Mouse (Mus musculus): ENCODE results near the gene Mark4. TPM values are rescaled to one million over a fixed set of nuclear protein-coding genes. Genes with fewer than 3 reads are reported as not detected.

The Mark4 gene
- total RNA-seq, 1 experiment, result 9.9 TPM

DNA sequence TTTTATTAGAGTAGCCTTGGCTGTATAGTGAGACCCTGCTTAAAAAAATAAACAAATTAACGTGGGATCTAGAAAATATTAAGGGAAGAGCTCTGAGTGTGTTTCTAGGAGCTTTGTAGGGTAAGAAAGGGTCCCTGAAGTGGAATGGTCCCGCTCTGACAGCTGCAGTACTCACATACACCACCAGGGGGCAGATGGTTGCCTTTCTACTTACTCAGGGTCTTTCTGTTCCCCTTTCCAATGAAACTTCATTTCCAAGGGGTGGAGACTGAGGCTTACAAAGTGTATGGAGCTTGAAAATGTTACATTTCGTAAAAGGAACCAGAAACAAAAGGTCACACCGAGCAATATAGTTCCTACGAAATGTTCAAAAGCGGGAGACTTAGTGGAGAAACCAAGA lies 2.9 kb upstream of the Mark4 start:
- TF ChIP-seq ZC3H11A (IDR thresholded peaks at IDR 0.05; ENCODE audit: borderline replicate concordance, low read depth, low read length), result 0 out of 2 replicates have a peak, but pooled peaks have one; percentile 2
- no peak for TF ChIP-seq ZNF384 (IDR thresholded peaks at IDR 0.05; ENCODE audit: low read depth, low read length)
- no peaks in the 10 kb centered on the region for H3K36me3 ChIP-seq (ENCODE audit: control insufficient read depth, insufficient read depth, low read length, poor library complexity, severe bottlenecking)
- peak; percentile 82 for DNase-seq (ENCODE audit: low read depth, low spot score)
- H3K4me1 ChIP-seq (ENCODE audit: control insufficient read depth in 2 of 2, insufficient read depth in 2 of 2, low read length in 2 of 2, poor library complexity in 1 of 2), result peaks cover 2 to 30% of the 10 kb centered on the region in 2 experiments; a peak in 2 of 4 replicates
- in situ Hi-C loops (cut with MboI; ENCODE audit: low sequenced_read_pairs in 2 of 2, unreplicated experiment in 2 of 2), result no loop called here
- H3K4me3 ChIP-seq (ENCODE audit: insufficient read depth in 1 of 2, low read depth in 1 of 2, low read length in 2 of 2, poor library complexity in 1 of 2, severe bottlenecking in 1 of 2), result no peak overlapping the region
- H3K9ac ChIP-seq (ENCODE audit: insufficient read depth, low read depth, low read length, poor library complexity, severe bottlenecking), result no peak overlapping the region
- no peak overlapping the region; the same call in 1 of the 2 replicates for H3K27ac ChIP-seq (ENCODE audit: insufficient read depth, low read depth, low read length, poor library complexity, severe bottlenecking)
- H3K9me3 ChIP-seq (ENCODE audit: control insufficient read depth, insufficient read depth, low read depth, low read length), result no peaks in the 10 kb centered on the region

DNA sequence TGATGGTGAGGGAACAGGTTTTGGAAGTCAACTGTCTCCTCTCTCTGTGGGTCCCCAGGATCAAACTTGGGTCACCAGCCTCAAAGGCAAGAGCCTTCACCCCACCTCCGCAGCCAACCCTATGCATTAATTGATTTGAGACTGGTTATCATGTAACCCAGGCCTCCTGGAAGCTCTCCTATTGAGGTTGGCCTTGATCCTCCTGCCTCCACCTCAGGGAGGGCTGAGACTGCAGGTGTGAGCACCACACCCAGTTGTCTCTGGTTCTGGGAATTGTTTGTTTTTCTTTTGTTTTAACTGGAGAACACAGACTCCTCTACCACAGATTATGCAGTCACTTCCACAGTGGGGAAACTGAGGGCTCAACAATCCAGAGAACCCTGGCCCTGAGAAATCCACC lies 1.9 kb upstream of the Mark4 start:
- peaks cover 2 to 36% of the 10 kb centered on the region in 2 experiments; a peak in 2 of 4 replicates for H3K4me1 ChIP-seq (ENCODE audit: control insufficient read depth in 2 of 2, insufficient read depth in 2 of 2, low read length in 2 of 2, poor library complexity in 1 of 2)
- H3K9me3 ChIP-seq (ENCODE audit: control insufficient read depth, insufficient read depth, low read depth, low read length), result no peaks in the 10 kb centered on the region
- H3K9ac ChIP-seq (ENCODE audit: insufficient read depth, low read depth, low read length, poor library complexity, severe bottlenecking), result no peak overlapping the region
- in situ Hi-C loops (cut with MboI; ENCODE audit: low sequenced_read_pairs in 2 of 2, unreplicated experiment in 2 of 2), result no loop called here
- no peaks in the 10 kb centered on the region for H3K36me3 ChIP-seq (ENCODE audit: control insufficient read depth, insufficient read depth, low read length, poor library complexity, severe bottlenecking)
- no peak overlapping the region for H3K27ac ChIP-seq (ENCODE audit: insufficient read depth, low read depth, low read length, poor library complexity, severe bottlenecking)
- DNase-seq (ENCODE audit: low read depth, low spot score), result no peak
- TF ChIP-seq CHD2 (IDR thresholded peaks at IDR 0.05; ENCODE audit: low read depth, low read length), result no peak
- TF ChIP-seq MAFK (IDR thresholded peaks at IDR 0.05; ENCODE audit: insufficient read depth, low read depth, low read length), result no peak
- no peak for TF ChIP-seq ZNF384 (IDR thresholded peaks at IDR 0.05; ENCODE audit: low read depth, low read length)
- TF ChIP-seq ZC3H11A (IDR thresholded peaks at IDR 0.05; ENCODE audit: borderline replicate concordance, low read depth, low read length), result no peak
- no peak for TF ChIP-seq HCFC1 (IDR thresholded peaks at IDR 0.05; ENCODE audit: borderline replicate concordance, insufficient read depth, low read length)
- H3K4me3 ChIP-seq (ENCODE audit: insufficient read depth in 1 of 2, low read depth in 1 of 2, low read length in 2 of 2, poor library complexity in 1 of 2, severe bottlenecking in 1 of 2), result no peak overlapping the region

DNA sequence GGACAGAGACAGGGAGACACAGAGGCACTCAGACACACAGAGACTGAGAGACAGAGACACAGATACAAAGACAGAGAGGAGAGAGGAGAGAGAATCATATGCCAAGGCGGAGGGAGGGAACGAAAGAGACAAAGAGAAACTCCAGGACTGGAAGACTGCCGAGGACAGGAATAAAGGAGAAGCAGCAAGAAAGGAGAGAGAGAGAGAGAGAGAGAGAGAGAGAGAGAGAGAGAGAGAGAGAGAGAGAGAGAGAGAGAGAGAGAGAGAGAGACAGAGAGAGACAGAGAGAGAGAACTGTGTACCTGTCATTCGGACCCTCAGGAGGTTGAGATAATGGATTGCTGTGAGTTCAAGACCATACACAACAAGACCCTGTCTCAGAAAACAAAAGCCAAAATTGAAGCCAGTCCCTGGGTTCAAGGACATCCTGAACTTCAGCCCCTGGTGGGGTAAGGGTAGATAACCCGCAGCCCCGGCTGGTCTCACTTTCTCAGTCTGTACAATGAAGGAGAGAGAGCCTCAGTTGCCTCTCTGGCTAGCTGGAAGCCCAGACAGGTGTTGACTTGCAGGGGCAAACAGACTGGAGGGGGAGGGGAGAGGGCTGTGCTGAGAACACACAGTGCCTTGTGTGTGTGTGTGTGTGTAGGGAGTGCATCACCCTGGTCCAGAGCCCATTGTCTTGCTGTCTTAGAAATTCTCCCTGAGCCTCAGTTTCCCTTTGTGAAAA lies 686 bp upstream of the Mark4 start:
- in situ Hi-C loops (cut with MboI; ENCODE audit: low sequenced_read_pairs in 2 of 2, unreplicated experiment in 2 of 2), result no loop called here
- H3K4me1 ChIP-seq (ENCODE audit: control insufficient read depth in 2 of 2, insufficient read depth in 2 of 2, low read length in 2 of 2, poor library complexity in 1 of 2), result peaks cover 0 to 35% of the 10 kb centered on the region in 2 experiments; a peak in 2 of 4 replicates

DNA sequence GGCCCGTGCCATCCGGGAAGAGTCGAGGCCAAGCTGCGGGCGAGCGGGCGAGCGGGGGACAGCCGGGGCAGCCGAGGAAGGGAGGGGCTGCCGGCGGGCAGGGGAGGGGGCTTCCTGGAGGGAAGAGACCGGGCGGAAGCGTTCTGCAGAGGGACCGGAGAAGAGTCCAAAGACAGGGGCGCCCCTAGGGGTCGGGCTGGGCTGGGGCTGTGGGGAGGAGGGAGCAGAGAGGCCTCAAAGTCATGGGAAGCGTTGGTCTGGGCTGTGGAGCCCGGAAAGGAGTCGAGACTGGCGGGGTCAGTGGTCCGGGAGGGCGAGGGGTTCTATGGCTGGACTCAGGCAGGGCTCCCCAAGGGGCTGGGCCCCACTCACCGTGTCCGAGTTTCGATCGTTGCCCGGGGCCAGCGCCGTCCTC lies 542 bp downstream of the Mark4 start:
- no peak for TF ChIP-seq MAFK (IDR thresholded peaks at IDR 0.05; ENCODE audit: insufficient read depth, low read depth, low read length)
- TF ChIP-seq ZC3H11A (IDR thresholded peaks at IDR 0.05; ENCODE audit: borderline replicate concordance, low read depth, low read length), result no peak
- 0 out of 2 replicates have a peak, but pooled peaks have one; percentile 29 for TF ChIP-seq HCFC1 (IDR thresholded peaks at IDR 0.05; ENCODE audit: borderline replicate concordance, insufficient read depth, low read length)
- no peak for TF ChIP-seq CHD2 (IDR thresholded peaks at IDR 0.05; ENCODE audit: low read depth, low read length)
- H3K4me1 ChIP-seq (ENCODE audit: control insufficient read depth in 2 of 2, insufficient read depth in 2 of 2, low read length in 2 of 2, poor library complexity in 1 of 2), result peaks cover 0 to 31% of the 10 kb centered on the region in 2 experiments; a peak in 2 of 4 replicates
- in situ Hi-C loops (cut with MboI; ENCODE audit: low sequenced_read_pairs in 2 of 2, unreplicated experiment in 2 of 2), result no loop called here

More for the DNA sequence above, 686 bp upstream of the Mark4 start:
- Histone ChIP-seq H3K9ac (ENCODE audit: insufficient read depth, low read depth, low read length, poor library complexity, severe bottlenecking) (no peak overlapping the region; the same call in 1 of the 2 replicates), H3K27ac (ENCODE audit: insufficient read depth, low read depth, low read length, poor library complexity, severe bottlenecking) (no peak overlapping the region; the same call in 1 of the 2 replicates), H3K9me3 (ENCODE audit: control insufficient read depth, insufficient read depth, low read depth, low read length) (no peaks in the 10 kb centered on the region), H3K36me3 (ENCODE audit: control insufficient read depth, insufficient read depth, low read length, poor library complexity, severe bottlenecking) (no peaks in the 10 kb centered on the region), H3K4me3 (ENCODE audit: insufficient read depth in 1 of 2, low read depth in 1 of 2, low read length in 2 of 2, poor library complexity in 1 of 2, severe bottlenecking in 1 of 2) (peak overlapping the region; percentile 33 to 52)
- TF ChIP-seq ZC3H11A (IDR thresholded peaks at IDR 0.05; ENCODE audit: borderline replicate concordance, low read depth, low read length), result no peak
- TF ChIP-seq ZNF384 (IDR thresholded peaks at IDR 0.05; ENCODE audit: low read depth, low read length), result no peak
- no peak for TF ChIP-seq CHD2 (IDR thresholded peaks at IDR 0.05; ENCODE audit: low read depth, low read length)
- TF ChIP-seq HCFC1 (IDR thresholded peaks at IDR 0.05; ENCODE audit: borderline replicate concordance, insufficient read depth, low read length), result no peak
- no peak for TF ChIP-seq MAFK (IDR thresholded peaks at IDR 0.05; ENCODE audit: insufficient read depth, low read depth, low read length)
- DNase-seq (ENCODE audit: low read depth, low spot score), result no peak

More for the DNA sequence above, 542 bp downstream of the Mark4 start:
- Histone ChIP-seq H3K27ac (ENCODE audit: insufficient read depth, low read depth, low read length, poor library complexity, severe bottlenecking) (peak overlapping the region; percentile 37; the same call in 1 of the 2 replicates), H3K4me3 (ENCODE audit: insufficient read depth in 1 of 2, low read depth in 1 of 2, low read length in 2 of 2, poor library complexity in 1 of 2, severe bottlenecking in 1 of 2) (peak overlapping the region; percentile 94 to 99), H3K9me3 (ENCODE audit: control insufficient read depth, insufficient read depth, low read depth, low read length) (no peaks in the 10 kb centered on the region), H3K9ac (ENCODE audit: insufficient read depth, low read depth, low read length, poor library complexity, severe bottlenecking) (peak overlapping the region; percentile 89), H3K36me3 (ENCODE audit: control insufficient read depth, insufficient read depth, low read length, poor library complexity, severe bottlenecking) (no peaks in the 10 kb centered on the region; the same call in 1 of the 2 replicates)
- DNase-seq (ENCODE audit: low read depth, low spot score), result no peak
